Mouse (Mus musculus): ENCODE data around the gene Fbxo40.

DNA sequence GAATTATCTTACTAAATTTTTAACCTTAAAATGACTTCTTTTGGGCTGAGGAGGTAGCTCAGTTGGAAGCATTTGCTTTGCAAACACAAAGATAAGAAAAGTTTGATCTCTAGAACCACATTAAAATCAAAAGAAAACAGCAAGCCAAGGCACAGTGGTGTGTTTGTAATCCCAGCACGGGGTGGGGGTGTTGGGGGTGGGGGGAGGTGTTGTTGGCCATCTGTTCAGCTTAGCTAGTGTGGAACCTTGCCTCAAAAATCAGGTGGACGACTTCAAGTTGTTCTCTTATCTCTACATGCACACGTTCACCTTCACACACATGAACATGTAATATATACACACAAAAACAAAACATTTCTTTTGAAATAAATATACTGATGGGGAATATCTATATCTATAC lies 41.7 kb upstream of the Fbxo40 start:
- TF ChIP-seq GATA1 (IDR thresholded peaks at IDR 0.05; ENCODE audit: borderline replicate concordance, low read length) (no peak), FLI1 (IDR thresholded peaks at IDR 0.05; ENCODE audit: low read length) (no peak)

Measured in megakaryocyte, embryonic 14.5 days (primary cell).